Mouse (Mus musculus) adrenal gland, postnatal 14 days (tissue): Measurements from ENCODE around the gene Hes1. TPM values are rescaled to one million over a fixed set of nuclear protein-coding genes. Genes with fewer than 3 reads are reported as not detected.

ENCODE experiments used
- DNase-seq: peaks from one replicate; pipeline ENCODE4 v3.0.0; 2021; ENCODE audit warnings: mixed read lengths
- total RNA-seq: library from RNA; stranded (reverse); gene quantifications from 2 replicates; pipeline ENCODE4 v1.2.3, GENCODE M21; 2021

Hes1 gene
- total RNA-seq, 1 experiment from 2014 or later = 26.6 TPM

- no peak for DNase-seq
Observed at GRCm38 (mm10) chr16:30050767-30051490, 13.3 kb upstream of the Hes1 start.

DNA sequence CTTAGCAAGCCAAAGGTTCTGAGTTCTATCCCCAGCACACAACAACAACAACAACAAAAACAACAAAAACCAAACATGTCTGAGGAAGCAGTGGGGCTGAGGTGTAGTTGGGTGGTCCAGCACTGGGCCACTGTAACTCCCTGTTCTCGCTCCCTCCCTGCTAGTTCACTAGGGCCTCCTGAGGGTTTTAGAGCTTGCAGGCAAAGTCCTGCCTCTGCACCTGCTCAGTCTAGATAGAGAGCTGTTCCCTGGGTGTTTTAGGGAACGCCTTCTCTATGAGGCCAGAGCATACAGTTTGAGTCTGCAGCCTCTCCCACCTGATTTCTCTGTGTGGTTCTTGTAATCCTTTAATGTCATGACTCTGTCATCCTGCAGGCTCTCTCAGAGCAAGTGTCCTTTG, 11.9 kb upstream of the Hes1 start:
- no peak for DNase-seq

DNA sequence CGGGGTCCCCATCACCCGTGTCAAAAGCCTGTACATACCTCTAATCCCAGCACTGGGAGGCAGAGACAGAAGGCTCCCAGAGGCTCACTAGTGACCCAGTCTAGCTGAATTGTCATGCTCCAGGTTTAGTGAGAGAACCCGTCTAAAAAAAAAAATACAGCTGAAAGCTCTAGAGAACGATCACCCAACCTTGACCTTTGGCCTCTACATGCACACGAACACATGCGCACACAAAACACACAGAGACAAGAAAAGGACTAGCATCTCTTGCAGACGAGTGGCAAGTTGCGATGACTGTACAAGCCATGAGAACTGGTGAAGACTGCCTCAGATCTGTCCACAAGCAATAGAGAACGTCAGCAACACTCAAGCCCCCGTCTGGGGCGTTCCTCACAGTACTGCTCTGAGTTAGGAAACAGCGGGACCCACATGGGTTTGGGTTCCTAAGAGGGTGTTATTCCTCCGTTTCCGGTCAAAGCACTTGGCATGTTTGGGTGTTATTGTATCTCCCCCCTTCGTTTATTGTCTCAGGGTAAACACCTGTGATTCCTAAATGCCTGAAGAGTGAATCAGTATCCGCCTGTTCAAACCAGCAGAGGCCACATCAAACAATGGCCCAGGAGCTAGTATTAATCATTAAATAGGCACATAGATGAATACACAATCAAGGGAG, 11.2 kb upstream of the Hes1 start:
- no peak for DNase-seq

GRCm38 (mm10) chr16:30054541-30054940, 9.6 kb upstream of the Hes1 start:
- no peak for DNase-seq

DNA sequence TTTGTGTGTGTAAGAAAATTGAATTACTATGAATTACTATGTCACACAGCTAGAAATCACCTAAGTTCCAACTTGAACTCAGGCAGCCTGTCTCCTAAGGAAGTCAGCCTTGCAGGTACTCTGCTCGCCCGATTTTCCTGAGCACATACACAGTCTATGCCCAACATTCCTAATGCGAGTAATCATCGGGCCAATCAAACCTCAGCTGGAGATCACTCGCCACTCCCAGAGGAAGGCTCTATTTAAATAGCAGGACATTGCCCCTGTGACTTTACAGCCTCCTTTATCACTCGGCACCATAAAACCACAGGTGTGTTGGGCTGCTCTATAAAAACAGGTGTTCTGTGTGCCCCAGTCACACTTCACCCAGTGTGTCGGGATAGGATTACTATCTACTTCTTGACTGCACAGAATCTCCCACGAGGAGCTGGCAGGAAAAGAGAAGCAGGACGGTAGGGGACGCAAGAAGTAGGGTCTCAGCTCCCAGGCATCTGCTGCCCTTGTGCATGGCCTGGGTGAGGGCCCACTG, 8.8 kb upstream of the Hes1 start:
- DNase-seq = no peak

DNA sequence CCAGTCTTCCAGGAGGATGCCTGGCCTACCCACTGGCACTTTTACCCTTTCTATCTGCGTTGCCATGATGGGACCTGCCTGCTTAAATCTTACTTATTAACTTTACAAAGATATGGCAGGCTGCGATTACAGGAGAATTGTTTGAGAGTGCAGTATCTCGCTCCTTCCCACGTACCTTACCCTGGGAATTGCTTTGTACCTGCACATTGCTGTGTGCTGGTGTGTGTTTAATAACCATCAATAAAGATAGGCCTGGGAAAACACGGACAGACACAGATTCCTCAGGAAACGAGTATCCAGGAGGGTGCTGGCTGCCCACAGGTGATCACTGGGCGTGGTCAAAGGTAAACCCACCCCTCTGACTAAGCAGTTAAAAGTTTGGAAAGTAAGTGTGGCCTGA, 8.3 kb upstream of the Hes1 start:
- no peak for DNase-seq

- DNase-seq = peak; percentile 64
Observed at GRCm38 (mm10) chr16:30056906-30057305, 7.3 kb upstream of the Hes1 start.

GRCm38 (mm10) chr16:30058974-30059717, 5.0 kb upstream of the Hes1 start:
- DNase-seq = peak; percentile 71

DNA sequence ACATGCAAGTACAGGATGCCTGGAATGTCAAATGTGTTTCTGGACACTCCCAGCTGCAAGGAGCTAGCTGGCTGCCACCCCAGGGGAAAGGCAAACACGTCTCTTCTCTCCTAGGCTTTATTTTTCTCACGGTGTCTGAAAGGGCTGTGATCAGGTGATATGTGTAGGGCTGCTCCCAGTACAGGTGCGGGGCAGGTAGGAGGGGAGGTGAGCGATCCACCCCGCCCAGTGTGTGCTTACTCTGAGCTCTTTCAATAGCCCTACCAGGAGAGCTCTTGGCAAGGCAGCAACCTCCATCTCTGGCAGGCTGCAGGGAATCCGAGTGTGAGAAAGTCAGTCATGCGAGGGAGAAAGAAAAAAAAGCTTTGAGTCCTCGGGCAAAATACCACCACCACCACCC, 3.8 kb upstream of the Hes1 start:
- no peak for DNase-seq

GRCm38 (mm10) chr16:30062242-30063030, 1.7 kb upstream of the Hes1 start:
- no peak for DNase-seq

DNA sequence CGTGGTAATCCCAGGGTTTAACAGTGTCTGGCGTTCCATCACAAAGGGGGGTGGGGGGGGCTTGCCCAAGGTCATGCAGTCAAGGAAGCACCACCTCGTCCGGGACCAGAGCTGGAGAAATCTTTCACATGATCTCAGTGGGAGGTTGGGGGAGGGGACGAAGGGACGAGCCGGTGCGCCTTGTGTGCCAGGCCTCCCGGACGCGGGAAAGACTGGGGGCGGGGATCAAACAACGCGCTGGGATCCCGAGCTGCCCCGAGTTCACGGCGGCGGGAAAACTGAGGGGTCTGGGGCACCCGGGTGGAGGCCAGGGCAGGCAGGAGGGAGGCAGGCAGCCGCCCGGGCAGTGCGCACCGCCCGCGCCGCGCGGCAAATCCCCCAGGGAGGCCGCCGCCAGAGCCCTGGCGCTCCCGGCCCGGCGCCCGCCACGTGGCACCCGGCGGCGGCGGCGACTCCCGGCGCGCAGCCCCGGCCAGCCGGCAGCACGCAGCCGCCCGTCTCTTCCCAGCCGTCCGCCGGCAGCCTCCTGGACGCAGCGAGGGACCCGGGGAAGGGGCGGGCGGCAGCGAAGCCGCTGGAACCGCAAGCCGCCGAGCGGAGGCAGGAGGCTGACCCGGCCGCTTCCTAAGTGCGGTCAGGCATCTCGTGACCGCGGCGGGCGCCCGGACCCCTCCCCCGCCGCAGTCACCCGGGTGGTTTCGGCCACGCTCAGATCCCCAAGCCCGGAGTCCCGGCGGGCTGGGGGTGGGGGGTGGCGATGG, 883 bp upstream of the Hes1 start:
- peak; percentile 83 for DNase-seq

DNA sequence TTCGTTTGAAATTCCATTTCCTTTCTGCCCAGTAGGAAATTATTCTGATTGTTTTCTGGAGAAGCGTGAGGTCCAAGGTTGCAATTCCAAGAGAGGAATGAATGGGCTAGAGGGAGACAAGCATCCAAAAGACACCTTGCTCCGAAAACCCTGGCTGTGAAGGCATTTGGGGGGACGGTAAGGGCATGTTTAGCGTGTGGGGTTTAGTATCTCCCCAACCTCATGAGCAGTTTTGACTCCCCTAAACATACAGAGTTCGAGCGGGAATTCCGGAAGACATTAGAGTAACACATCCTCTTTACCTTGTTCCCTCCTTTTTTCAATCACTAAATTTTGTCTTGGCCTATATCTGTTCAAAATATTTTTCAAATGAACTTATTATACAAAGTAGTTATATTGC, 429 bp downstream of the Hes1 start:
- DNase-seq = peak; percentile 22

DNA sequence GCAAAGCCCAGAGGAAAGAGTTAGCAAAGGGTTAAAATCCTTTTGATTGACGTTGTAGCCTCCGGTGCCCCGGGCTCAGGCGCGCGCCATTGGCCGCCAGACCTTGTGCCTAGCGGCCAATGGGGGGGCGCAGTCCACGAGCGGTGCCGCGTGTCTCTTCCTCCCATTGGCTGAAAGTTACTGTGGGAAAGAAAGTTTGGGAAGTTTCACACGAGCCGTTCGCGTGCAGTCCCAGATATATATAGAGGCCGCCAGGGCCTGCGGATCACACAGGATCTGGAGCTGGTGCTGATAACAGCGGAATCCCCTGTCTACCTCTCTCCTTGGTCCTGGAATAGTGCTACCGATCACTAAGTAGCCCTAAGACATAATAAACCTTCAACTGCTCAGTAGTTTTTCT, 893 bp downstream of the Hes1 start:
- peak; percentile 94 for DNase-seq

- peak; percentile 23 for DNase-seq
Observed at GRCm38 (mm10) chr16:30065537-30066183, 1.5 kb downstream of the Hes1 start.

GRCm38 (mm10) chr16:30066184-30066851, 2.1 kb downstream of the Hes1 start:
- DNase-seq = peak; percentile 69

DNA sequence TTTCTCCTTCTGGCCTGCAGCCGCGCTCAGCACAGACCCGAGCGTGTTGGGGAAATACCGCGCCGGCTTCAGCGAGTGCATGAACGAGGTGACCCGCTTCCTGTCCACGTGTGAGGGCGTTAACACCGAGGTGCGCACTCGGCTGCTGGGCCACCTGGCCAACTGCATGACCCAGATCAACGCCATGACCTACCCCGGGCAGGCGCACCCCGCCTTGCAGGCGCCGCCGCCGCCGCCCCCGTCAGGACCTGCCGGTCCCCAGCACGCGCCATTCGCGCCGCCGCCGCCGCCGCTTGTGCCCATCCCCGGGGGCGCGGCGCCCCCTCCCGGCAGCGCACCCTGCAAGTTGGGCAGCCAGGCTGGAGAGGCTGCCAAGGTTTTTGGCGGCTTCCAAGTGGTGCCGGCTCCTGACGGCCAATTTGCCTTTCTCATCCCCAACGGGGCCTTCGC, 2.7 kb downstream of the Hes1 start:
- DNase-seq = peak; percentile 93

GRCm38 (mm10) chr16:30068041-30069020, 4.1 kb downstream of the Hes1 start:
- peak; percentile 63 for DNase-seq

DNA sequence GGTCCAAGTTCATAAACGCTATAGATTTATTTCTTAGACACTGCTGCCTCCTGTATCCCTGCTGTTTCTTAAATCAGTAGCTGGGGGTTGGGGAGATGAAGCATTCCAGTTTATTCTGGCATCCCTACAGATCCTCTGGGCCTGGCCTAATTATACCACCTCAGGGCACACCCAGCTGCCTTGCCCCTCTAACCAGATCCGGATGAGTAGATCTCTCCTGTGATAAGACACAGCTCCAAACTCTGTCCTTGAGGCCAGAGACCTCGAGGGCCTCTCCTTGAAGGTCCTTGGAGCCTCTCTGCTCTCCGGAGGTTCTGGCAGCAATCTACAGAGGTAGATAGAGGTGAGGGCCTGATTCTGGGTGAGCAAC, 5.4 kb downstream of the Hes1 start:
- peak; percentile 60 for DNase-seq
